Mouse (Mus musculus) stomach, adult 2 months (tissue): ENCODE results near the gene Zfp260. TPM values are rescaled to one million over a fixed set of nuclear protein-coding genes. Genes with fewer than 3 reads are reported as not detected.

Experiments
- polyA plus RNA-seq: library from polyadenylated mRNA; depleted of rRNA; stranded (reverse); fragments of >200 nt; gene quantifications from 2 replicates; pipeline ENCODE4 v1.2.3, GENCODE M21; 2012; rRNA removed

Gene Zfp260
- 2.7 and 4.6 TPM in 2 replicates for polyA plus RNA-seq

GRCm38 (mm10) chr7:30094646-30095429 is at the start of gene Zfp260:
Gene Zfp260, plus strand, starts transcription at chr7:30094777.

GRCm38 (mm10) chr7:30050882-30051548 is 43.6 kb upstream of the Zfp260 start, which contains the start of gene Zfp14:
Gene Zfp14, minus strand, starts transcription at chr7:30051380.

GRCm38 (mm10) chr7:30072146-30073028 is 22.2 kb upstream of the Zfp260 start, which contains the start of gene Zfp82:
Gene Zfp82, minus strand, starts transcription at chr7:30072900.

GRCm38 (mm10) chr7:30090092-30090969 is 4.2 kb upstream of the Zfp260 start, which contains the start of the genes Gm26920 and Zfp566:
Gene Gm26920, minus strand, starts transcription at chr7:30090410.
Gene Zfp566, minus strand, starts transcription at chr7:30090527.

GRCm38 (mm10) chr7:30121308-30122187 is 27.0 kb downstream of the Zfp260 start, which contains the start of gene Zfp382:
Gene Zfp382, plus strand, starts transcription at chr7:30121942.

Other genes with a start within 250 kb of the Zfp260 start
- gene Zfp940, start 241.1 kb upstream of the Zfp260 start, polyA plus RNA-seq: 0.03 TPM in 1 of 2 replicates, not detected in the other
- gene Zfp420, start 234.8 kb upstream of the Zfp260 start, polyA plus RNA-seq: 0.08 and 0.13 TPM in 2 replicates
- gene Zfp27, start 188.2 kb upstream of the Zfp260 start, polyA plus RNA-seq: 0.23 and 0.56 TPM in 2 replicates
- 0.15 and 0.19 TPM in 2 replicates for gene Zfp383, start 186.6 kb upstream of the Zfp260 start, polyA plus RNA-seq
- 4.7 and 6.0 TPM in 2 replicates for gene Zfp74, start 140.7 kb upstream of the Zfp260 start, polyA plus RNA-seq
- gene Zfp568, start 110.8 kb upstream of the Zfp260 start, polyA plus RNA-seq: 1.1 and 2.2 TPM in 2 replicates
- 0.32 and 0.78 TPM in 2 replicates for gene Zfp14, start 43.4 kb upstream of the Zfp260 start, polyA plus RNA-seq
- 0.04 TPM in 1 of 2 replicates, not detected in the other for gene Zfp82, start 21.9 kb upstream of the Zfp260 start, polyA plus RNA-seq
- 0.02 and 0.05 TPM in 2 replicates for gene Gm26920, start 4.4 kb upstream of the Zfp260 start, polyA plus RNA-seq
- gene Zfp566, start 4.2 kb upstream of the Zfp260 start, polyA plus RNA-seq: 0.23 and 1.2 TPM in 2 replicates
- gene Zfp382, start 27.2 kb downstream of the Zfp260 start, polyA plus RNA-seq: 0.14 TPM in 1 of 2 replicates, not detected in the other
- gene Zfp146, start 75.0 kb downstream of the Zfp260 start, polyA plus RNA-seq: 0.55 and 0.75 TPM in 2 replicates
- 23.0 and 23.2 TPM in 2 replicates for gene Cox7a1, start 89.4 kb downstream of the Zfp260 start, polyA plus RNA-seq
- 587 and 678 TPM in 2 replicates for gene Capns1, start 104.0 kb downstream of the Zfp260 start, polyA plus RNA-seq
- gene Polr2i, start 137.2 kb downstream of the Zfp260 start, polyA plus RNA-seq: 44.5 and 70.3 TPM in 2 replicates
- gene Tbcb, start 137.5 kb downstream of the Zfp260 start, polyA plus RNA-seq: 20.0 and 20.6 TPM in 2 replicates
- gene Ovol3, start 140.9 kb downstream of the Zfp260 start, polyA plus RNA-seq: 0.12 TPM in 1 of 2 replicates, not detected in the other
- gene Thap8, start 185.3 kb downstream of the Zfp260 start, polyA plus RNA-seq: 0.05 TPM in 1 of 2 replicates, not detected in the other
- gene Wdr62, start 185.6 kb downstream of the Zfp260 start, polyA plus RNA-seq: 13.0 and 13.2 TPM in 2 replicates
- 3.4 and 5.3 TPM in 2 replicates for gene Clip3, start 197.0 kb downstream of the Zfp260 start, polyA plus RNA-seq
- 99.1 and 118 TPM in 2 replicates for gene Alkbh6, start 213.9 kb downstream of the Zfp260 start, polyA plus RNA-seq
- 17.5 and 30.2 TPM in 2 replicates for gene Syne4, start 220.0 kb downstream of the Zfp260 start, polyA plus RNA-seq
- 0.36 and 0.42 TPM in 2 replicates for gene E130208F15Rik, start 227.0 kb downstream of the Zfp260 start, polyA plus RNA-seq
- 12.5 and 28.1 TPM in 2 replicates for gene Sdhaf1, start 229.1 kb downstream of the Zfp260 start, polyA plus RNA-seq